Mouse (Mus musculus) heart, postnatal 10 days (tissue): Measurements from ENCODE around the gene Fyn. TPM values are rescaled to one million over a fixed set of nuclear protein-coding genes. Genes with fewer than 3 reads are reported as not detected.

ENCODE experiments used
- DNase-seq, 2 experiments: peaks; one replicate each; pipeline ENCODE4 v3.0.0; 2021
- intact Hi-C: fragments of 180-260 bp; cut with DNase I; formaldehyde crosslinking; loops from one replicate; pipeline ENCODE4 v1.15.1; 2025
- total RNA-seq, 2 experiments: library from RNA; stranded (reverse); gene quantifications; 2 replicates each; pipeline ENCODE4 v1.2.3; 2021

The Fyn gene
- total RNA-seq, 2 experiments from 2014 or later = 52.2 to 55.5 TPM

DNA sequence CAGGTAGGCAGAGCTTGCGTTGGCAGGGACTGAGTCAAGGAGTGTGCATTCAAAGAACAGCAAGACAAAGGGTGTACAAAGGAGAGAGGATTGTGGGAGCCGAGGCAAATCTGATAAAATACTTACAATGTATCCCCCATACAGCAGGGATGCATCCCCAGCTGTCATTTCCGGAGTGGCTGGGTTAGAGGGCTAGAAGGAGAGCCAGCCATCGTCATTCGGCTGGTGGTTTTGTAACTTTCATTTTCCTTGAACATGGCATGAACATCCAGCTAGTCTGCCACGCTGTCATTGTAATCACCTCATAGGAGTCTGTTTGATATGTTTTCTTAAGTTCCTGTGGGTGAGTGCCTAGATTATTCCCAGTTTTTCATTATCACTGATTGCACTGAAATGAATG lies 123.5 kb downstream of the Fyn start:
- intact Hi-C loops = no loop called here
- no peak for DNase-seq

DNA sequence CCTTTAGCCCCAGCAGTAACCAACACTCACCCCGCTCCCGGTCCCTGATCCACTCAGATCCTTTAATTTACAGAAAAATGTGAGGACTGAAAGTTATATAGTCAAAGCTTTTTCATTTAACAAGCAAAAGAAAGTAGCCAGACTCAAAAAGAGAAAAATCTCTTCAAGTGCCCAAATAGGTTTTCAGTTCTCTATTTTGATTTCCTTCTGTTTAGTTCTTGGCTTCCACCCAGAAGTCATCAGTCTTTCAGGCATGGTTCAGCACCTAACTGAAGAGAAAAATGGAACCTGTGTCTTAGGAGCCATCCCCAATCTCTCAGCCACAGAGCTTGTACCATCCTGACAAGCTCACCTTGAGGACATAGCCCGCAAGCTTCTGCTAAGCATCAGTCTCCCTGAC lies 124.4 kb downstream of the Fyn start:
- intact Hi-C loops = no loop called here
- DNase-seq = no peak

DNA sequence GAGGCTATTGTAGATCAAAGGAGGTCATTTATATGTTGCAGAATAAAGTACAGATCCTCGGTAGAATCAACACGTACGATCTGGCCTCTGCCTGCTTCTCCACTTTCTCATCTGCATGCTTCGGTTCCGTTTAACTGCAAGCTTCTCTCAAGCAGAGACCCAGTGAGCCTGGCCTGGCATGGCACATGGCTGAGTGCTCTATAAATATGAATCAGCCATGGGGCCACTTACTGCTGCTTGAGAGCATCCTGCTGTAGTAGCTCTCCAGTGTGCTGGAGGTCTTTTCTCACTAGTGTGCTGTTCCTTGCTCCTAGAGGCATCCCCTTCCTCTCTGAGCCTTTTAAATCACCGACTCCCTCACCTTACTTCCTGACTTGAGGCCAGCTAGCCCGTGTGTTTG lies 130.0 kb downstream of the Fyn start:
- DNase-seq = no peak
- intact Hi-C loops = no loop called here

GRCm38 (mm10) chr10:39501571-39501970 lies 132.9 kb downstream of the Fyn start:
- intact Hi-C loops = no loop called here
- DNase-seq = peak in 1 of 2 experiments; percentile 24

DNA sequence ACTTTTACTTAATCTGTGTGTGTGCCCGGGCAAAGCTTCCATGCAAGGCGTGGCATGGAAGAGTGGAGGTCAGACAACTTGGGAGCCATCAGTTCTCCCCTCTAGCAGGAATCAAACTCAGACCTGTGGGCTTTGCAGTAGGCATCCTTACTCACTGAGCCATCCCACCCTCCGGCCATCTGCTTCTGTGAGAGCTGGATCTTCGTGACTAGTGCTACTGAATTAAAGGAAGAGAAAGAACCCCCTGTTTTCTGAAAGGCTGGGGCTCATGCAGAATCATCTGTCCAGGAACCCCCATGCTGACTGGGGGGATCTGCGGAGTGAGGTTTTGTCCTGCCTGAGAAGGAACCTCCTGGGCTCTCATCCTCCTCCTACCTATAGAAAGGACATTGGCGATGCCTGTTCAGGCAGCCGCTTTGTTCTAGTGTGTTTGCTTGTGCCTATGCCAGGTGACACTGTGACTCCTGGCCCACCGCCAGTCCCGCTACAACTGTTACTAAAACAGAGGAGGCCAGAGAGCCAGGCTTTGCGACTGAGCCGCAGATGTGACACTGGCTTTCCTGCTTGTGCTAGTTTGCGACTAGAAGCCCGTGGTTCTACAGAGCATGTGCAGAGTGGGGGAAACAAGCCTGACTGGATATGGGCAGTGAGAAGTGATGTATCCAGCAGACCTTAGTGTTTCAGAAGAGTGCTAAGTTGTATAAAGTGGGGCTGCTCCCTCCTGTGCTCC lies 133.5 kb downstream of the Fyn start:
- DNase-seq = peak; percentile 90
- intact Hi-C loops = no loop called here

DNA sequence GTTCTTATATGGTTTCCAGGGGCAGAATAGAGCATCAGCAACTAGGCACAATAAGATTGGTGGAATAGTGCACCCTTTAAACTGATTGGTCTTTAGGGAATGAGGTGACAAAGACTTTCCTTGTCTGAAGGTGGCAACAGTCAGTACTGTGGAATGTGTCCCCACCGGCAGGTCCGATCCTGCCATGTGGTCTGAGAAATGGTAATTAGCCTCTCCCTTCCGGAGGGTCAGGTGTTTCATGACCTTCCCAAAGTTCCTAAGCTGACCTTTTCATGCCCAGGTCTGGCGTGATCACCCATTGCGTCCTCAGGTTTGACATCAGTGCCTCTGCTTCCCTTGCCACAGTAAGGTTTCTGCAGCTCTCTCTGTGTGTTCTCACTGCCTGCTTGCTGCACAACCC lies 134.7 kb downstream of the Fyn start:
- DNase-seq = no peak
- intact Hi-C loops = no loop called here

- peak; percentile 38 to 45 for DNase-seq
- intact Hi-C loops = no loop called here
These were observed 136.4 kb downstream of the Fyn start for GRCm38 (mm10) chr10:39505007-39505406.

DNA sequence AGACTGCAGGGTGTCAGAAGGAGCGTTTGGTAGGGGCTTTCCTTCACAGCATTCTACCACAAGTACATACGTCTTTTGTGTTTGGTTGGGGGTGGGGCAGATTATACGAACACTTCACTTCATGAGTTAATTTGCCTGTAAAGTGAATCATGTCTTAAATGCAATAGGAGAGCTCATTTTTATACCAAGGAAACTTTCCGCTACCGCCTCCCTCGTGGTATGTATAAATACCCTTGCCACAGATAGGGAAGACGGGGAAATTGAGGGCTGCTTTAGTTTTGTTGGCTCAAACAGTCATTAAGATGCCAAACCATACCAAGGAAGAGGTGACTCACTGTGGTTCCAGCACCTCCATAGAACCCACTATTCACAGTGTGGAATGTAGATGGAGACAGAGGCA lies 137.0 kb downstream of the Fyn start:
- intact Hi-C loops = no loop called here
- no peak for DNase-seq

DNA sequence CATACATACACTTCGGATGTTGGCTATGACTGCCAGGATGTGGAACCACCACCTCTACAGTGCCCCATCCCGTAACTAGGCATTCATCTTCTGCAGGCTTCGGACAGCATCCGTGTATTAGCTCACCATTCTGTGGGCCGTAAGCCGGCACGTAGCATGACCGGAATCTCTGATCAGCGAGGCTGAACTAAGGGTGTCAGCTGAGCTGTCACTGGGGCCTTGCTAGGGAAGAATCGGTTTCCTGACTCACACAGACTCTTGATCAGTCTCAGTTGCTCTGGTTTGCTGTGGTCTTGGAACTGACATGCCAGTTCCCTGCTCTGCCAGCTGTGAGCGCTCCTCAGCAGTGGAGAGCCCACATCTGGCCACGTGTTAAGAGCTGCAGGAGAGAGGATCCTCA lies 137.7 kb downstream of the Fyn start:
- peak in 1 of 2 experiments; percentile 16 for DNase-seq
- intact Hi-C loops = no loop called here

DNA sequence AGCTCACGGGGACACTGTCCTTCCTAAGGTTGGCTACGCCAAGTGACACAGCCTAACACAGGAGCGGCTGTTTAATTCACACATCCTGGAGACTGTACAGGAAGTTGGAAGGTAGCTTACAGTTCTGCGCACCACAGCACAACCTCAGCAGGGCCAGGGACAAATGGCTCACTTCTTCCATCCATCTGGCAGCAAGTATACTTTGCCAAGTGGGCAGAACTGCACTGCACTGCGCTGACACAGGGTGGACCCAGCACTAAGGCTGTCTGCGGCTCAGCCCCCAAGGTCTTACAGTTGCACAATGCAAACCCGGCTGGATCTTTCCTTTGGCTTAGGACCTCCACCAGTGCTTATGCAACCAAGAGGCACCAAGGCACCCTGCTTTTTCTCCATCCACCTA lies 138.2 kb downstream of the Fyn start:
- DNase-seq = peak; percentile 53 to 54
- intact Hi-C loops = no loop called here

GRCm38 (mm10) chr10:39508801-39509200 lies 140.1 kb downstream of the Fyn start:
- intact Hi-C loops = no loop called here
- DNase-seq = no peak

- intact Hi-C loops = no loop called here
- no peak for DNase-seq
These were observed 141.3 kb downstream of the Fyn start for GRCm38 (mm10) chr10:39509937-39510336.

GRCm38 (mm10) chr10:39512631-39513314 lies 144.1 kb downstream of the Fyn start:
- no peak for DNase-seq

GRCm38 (mm10) chr10:39514916-39515315 lies 146.3 kb downstream of the Fyn start:
- no peak for DNase-seq
- intact Hi-C loops = loop anchor here (5.0 kb wide), 1 partner anchor 63 kb away; no protein-coding TSS in a partner anchor

More at GRCm38 (mm10) chr10:39512631-39513314, 144.1 kb downstream of the Fyn start:
- intact Hi-C loops = no loop called here

- intact Hi-C loops = loop anchor here (5.0 kb wide), 1 partner anchor 64 kb away; no protein-coding TSS in a partner anchor
- DNase-seq = no peak
These were observed 148.0 kb downstream of the Fyn start for GRCm38 (mm10) chr10:39516541-39517133.

DNA sequence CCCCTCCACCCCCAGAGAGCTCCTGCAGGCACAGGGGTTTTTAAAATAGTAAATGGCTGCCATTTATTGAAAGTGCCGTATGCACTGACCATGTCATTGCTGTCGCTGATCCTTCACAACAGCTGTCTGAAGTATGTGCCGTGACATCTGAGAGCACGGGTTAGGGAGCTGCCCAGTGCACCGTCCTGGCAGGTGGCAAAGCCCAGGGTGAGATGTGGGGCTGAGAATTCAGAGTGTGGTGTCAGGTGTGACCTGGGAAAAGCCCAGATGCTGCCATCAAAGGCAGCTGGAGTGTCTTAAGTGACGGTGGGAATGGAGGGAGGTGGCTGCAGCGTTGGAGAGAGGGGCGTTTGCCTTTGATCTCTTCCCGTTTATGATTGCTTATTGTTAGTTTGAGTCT lies 148.7 kb downstream of the Fyn start:
- no peak for DNase-seq
- intact Hi-C loops = loop anchor here (5.0 kb wide), 1 partner anchor 65 kb away; no protein-coding TSS in a partner anchor

- intact Hi-C loops = loop anchor here (5.0 kb wide), 1 partner anchor 66 kb away; no protein-coding TSS in a partner anchor
- no peak for DNase-seq
These were observed 149.6 kb downstream of the Fyn start for GRCm38 (mm10) chr10:39518232-39518631.

DNA sequence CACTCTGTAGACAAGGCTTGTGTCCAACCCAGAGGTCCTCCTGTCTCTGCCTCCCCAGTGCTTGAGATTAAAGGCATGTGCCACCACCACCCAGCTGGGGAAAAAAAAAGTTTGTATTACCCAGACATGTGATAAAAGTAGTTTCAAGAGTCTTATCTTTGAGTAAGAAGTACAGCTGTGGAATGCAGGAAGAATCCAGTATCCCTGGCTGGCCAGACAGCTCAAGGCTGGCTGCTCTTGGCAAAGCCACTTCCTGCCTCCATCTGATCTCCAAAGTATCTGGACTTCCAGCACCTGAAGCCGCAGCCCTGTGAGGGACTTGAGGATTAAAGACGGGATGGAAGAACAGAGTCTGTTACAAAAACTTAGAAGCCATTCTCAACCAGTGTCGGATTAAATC lies 150.2 kb downstream of the Fyn start:
- intact Hi-C loops = loop anchor here (5.0 kb wide), 1 partner anchor 67 kb away; no protein-coding TSS in a partner anchor
- DNase-seq = no peak

- intact Hi-C loops = loop anchor here (1.0 to 2.0 kb wide), 3 partner anchors 152 to 349 kb away; partner anchors contain the start of gene Fyn
- DNase-seq = peak; percentile 78
These were observed 151.7 kb downstream of the Fyn start for GRCm38 (mm10) chr10:39520123-39520989.

DNA sequence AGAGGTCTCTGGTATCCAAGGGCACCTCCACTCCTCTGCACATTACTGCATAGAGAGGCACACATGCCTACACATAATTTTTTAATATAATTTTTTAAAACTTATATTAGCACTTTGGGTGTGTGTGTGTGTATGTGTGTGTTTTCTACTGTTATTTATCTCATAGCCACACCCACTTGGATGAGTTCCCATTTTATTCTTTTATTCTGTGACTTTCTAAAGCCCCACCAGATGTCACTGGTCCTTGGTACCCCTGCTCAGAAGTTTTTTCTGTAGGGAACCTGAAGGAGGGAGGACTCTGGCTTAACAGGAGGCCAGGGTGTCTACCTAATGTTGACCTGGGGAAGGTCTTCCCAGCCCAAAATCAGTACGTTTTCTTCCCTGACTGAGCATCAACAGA lies 152.7 kb downstream of the Fyn start:
- intact Hi-C loops = loop anchor here (2.0 kb wide), 1 partner anchor 153 kb away; the partner anchor contains the start of gene Fyn
- DNase-seq = no peak
